Mouse (Mus musculus) cerebellum, postnatal 14 days (tissue): ENCODE results near the gene Zbtb6.

Experiments used
- DNase-seq, 2 experiments: peaks; one replicate each; pipeline ENCODE4 v3.0.0; 2021; ENCODE audit warnings: mixed read lengths in 2 of 2

Gene Zbtb6

GRCm38 (mm10) chr2:37442611-37443591, at the start of gene Zbtb6, which contains the start of the genes Zbtb26 and Rabgap1:
Gene Zbtb6, minus strand, starts transcription at chr2:37443171.
Gene Zbtb26, minus strand, starts transcription at chr2:37443135.
Gene Rabgap1, plus strand, starts transcription at chr2:37443279.
- peak; percentile 96 to 97 for DNase-seq

- no peak for DNase-seq
Observed at GRCm38 (mm10) chr2:37488956-37489355, 46.0 kb upstream of the Zbtb6 start.

- no peak for DNase-seq
Observed at GRCm38 (mm10) chr2:37486408-37486807, 43.4 kb upstream of the Zbtb6 start.

- peak; percentile 59 to 68 for DNase-seq
Observed at GRCm38 (mm10) chr2:37485370-37485769, 42.4 kb upstream of the Zbtb6 start.

GRCm38 (mm10) chr2:37484165-37484564, 41.2 kb upstream of the Zbtb6 start:
- no peak for DNase-seq

GRCm38 (mm10) chr2:37480039-37480438, 37.1 kb upstream of the Zbtb6 start:
- DNase-seq, result no peak

GRCm38 (mm10) chr2:37479559-37479958, 36.6 kb upstream of the Zbtb6 start:
- DNase-seq, result no peak

GRCm38 (mm10) chr2:37466266-37466665, 23.3 kb upstream of the Zbtb6 start:
- DNase-seq, result no peak

GRCm38 (mm10) chr2:37460707-37461106, 17.7 kb upstream of the Zbtb6 start:
- DNase-seq, result no peak

- no peak for DNase-seq
Observed at GRCm38 (mm10) chr2:37452376-37452760, 9.4 kb upstream of the Zbtb6 start.

- DNase-seq, result peak; percentile 96
Observed at GRCm38 (mm10) chr2:37451667-37452375, 8.8 kb upstream of the Zbtb6 start.

- peak in 1 of 2 experiments; percentile 12 for DNase-seq
Observed at GRCm38 (mm10) chr2:37431609-37432008, 11.4 kb downstream of the Zbtb6 start.

GRCm38 (mm10) chr2:37430593-37431464, 12.1 kb downstream of the Zbtb6 start:
- DNase-seq, result peak; percentile 85 to 88

- DNase-seq, result peak in 1 of 2 experiments; percentile 7
Observed at GRCm38 (mm10) chr2:37423671-37424070, 19.3 kb downstream of the Zbtb6 start.

GRCm38 (mm10) chr2:37422306-37423304, 20.4 kb downstream of the Zbtb6 start, which contains the start of gene Rc3h2:
Gene Rc3h2, minus strand, starts transcription at chr2:37422903.
- peak; percentile 95 to 97 for DNase-seq

- DNase-seq, result no peak
Observed at GRCm38 (mm10) chr2:37421903-37422302, 21.1 kb downstream of the Zbtb6 start.

GRCm38 (mm10) chr2:37395539-37395938, 47.4 kb downstream of the Zbtb6 start:
- no peak for DNase-seq

- no peak for DNase-seq
Observed at GRCm38 (mm10) chr2:37382921-37383320, 60.0 kb downstream of the Zbtb6 start.

GRCm38 (mm10) chr2:37380189-37380588, 62.8 kb downstream of the Zbtb6 start:
- peak; percentile 77 to 83 for DNase-seq

GRCm38 (mm10) chr2:37376018-37376417, 67.0 kb downstream of the Zbtb6 start:
- no peak for DNase-seq
